Mouse (Mus musculus) intestine, embryonic 14.5 days (tissue): ENCODE measurements around the gene Ppp1r16b. TPM values are rescaled to one million over a fixed set of nuclear protein-coding genes. Genes with fewer than 3 reads are reported as not detected.

Source experiments
- ATAC-seq: fragments of 200-750 bp; cut with Nextera tagmentation; replicated peaks from 2 replicates; pipeline ENCODE4 v1.8.0; 2017; ENCODE audit warnings: low read depth, moderate number of reproducible peaks, moderate TSS enrichment, moderate library complexity; ENCODE audit not compliant: low FRiP score, low TSS enrichment
- DNase-seq: peaks from one replicate; pipeline ENCODE4 v3.0.0-alpha.2; 2018; ENCODE audit warnings: low spot score
- H3K27ac ChIP-seq: fragments of 300-500 bp; sonication (generic); 2 replicates; pipeline ENCODE4 v1.5.1; 2014; ENCODE audit warnings: low read depth, mild to moderate bottlenecking, control low read depth
- H3K27me3 ChIP-seq: fragments of 300-500 bp; sonication (generic); replicated peaks from 2 replicates; pipeline ENCODE4 v1.6.1; 2014; ENCODE audit warnings: low read length, control low read depth; ENCODE audit not compliant: control insufficient read depth, insufficient read depth
- H3K36me3 ChIP-seq: fragments of 300-500 bp; sonication (generic); 2 replicates; pipeline ENCODE4 v1.6.1; 2014; ENCODE audit warnings: low read length, control low read depth; ENCODE audit not compliant: control insufficient read depth, insufficient read depth
- H3K4me1 ChIP-seq: fragments of 300-500 bp; sonication (generic); replicated peaks from 2 replicates; pipeline ENCODE4 v1.6.1; 2014; ENCODE audit warnings: low read length, control low read depth, mixed read lengths; ENCODE audit not compliant: control insufficient read depth, insufficient read depth
- H3K4me2 ChIP-seq: fragments of 300-500 bp; sonication (generic); 2 replicates; pipeline ENCODE4 v1.6.1; 2014; ENCODE audit warnings: low read length
- H3K4me3 ChIP-seq: fragments of 300-500 bp; sonication (generic); 2 replicates; pipeline ENCODE4 v1.5.1; 2014; ENCODE audit warnings: low read depth, low read length, control low read depth, mixed read lengths
- H3K9ac ChIP-seq: fragments of 300-500 bp; sonication (generic); 2 replicates; pipeline ENCODE4 v1.6.1; 2014; ENCODE audit warnings: mild to moderate bottlenecking, low read length
- H3K9me3 ChIP-seq: fragments of 300-500 bp; sonication (generic); 2 replicates; pipeline ENCODE4 v1.6.1; 2016; ENCODE audit warnings: low read length, control low read depth; ENCODE audit not compliant: control insufficient read depth
- WGBS: fragments of 180-500 bp; shearing (Covaris S2); extraction: QIAGEN DNeasy Blood & Tissue Kit; methylation state at CpG from one replicate; pipeline ENCODE4 v1.1.7; 2014; 5-methylcytosine and 5-hydroxymethylcytosine counted together
- polyA plus RNA-seq: library from polyadenylated mRNA; unstranded; fragments of >200 nt; fragmentation: Nextera tagmentation; extraction: Ambion mirVana; gene quantifications from 2 replicates; pipeline ENCODE4 v1.2.1, GENCODE M21; 2014

Ppp1r16b gene
- polyA plus RNA-seq, 1 experiment from 2014 or later, result 5.0 TPM

GRCm38 (mm10) chr2:158672829-158673228 is 7.6 kb downstream of the Ppp1r16b start:
- H3K9me3 ChIP-seq, result no peaks in the 10 kb centered on the region
- ATAC-seq, result no peak
- H3K9ac ChIP-seq, result no peak overlapping the region
- H3K27me3 ChIP-seq, result peaks cover 28% of the 10 kb centered on the region
- no peaks in the 10 kb centered on the region for H3K36me3 ChIP-seq
- WGBS, result 17% methylated on average over 6 of the region's 6 CpGs
- H3K4me2 ChIP-seq, result no peak overlapping the region
- no peak overlapping the region for H3K27ac ChIP-seq
- peaks cover 15% of the 10 kb centered on the region for H3K4me1 ChIP-seq
- no peak for DNase-seq
- H3K4me3 ChIP-seq, result no peak overlapping the region

GRCm38 (mm10) chr2:158673493-158673892 is 8.3 kb downstream of the Ppp1r16b start:
- Histone ChIP-seq H3K4me3 (no peak overlapping the region), H3K4me2 (no peak overlapping the region), H3K9me3 (no peaks in the 10 kb centered on the region), H3K27ac (no peak overlapping the region), H3K9ac (no peak overlapping the region), H3K27me3 (peaks cover 21% of the 10 kb centered on the region), H3K4me1 (peaks cover 8% of the 10 kb centered on the region), H3K36me3 (no peaks in the 10 kb centered on the region)
- 64% methylated on average over 4 of the region's 4 CpGs for WGBS
- DNase-seq (no peak), ATAC-seq (no peak; the same call in 1 of the 2 replicates)

- H3K4me1 ChIP-seq, result peaks cover 7% of the 10 kb centered on the region
- H3K4me3 ChIP-seq, result no peak overlapping the region
- peaks cover 15% of the 10 kb centered on the region for H3K27me3 ChIP-seq
- DNase-seq (no peak), ATAC-seq (no peak)
- H3K9me3 ChIP-seq, result no peaks in the 10 kb centered on the region
- no peaks in the 10 kb centered on the region for H3K36me3 ChIP-seq
- H3K9ac ChIP-seq, result no peak overlapping the region
- 77% methylated on average over 6 of the region's 6 CpGs for WGBS
- no peak overlapping the region for H3K4me2 ChIP-seq
- H3K27ac ChIP-seq, result no peak overlapping the region
These were observed 8.9 kb downstream of the Ppp1r16b start for GRCm38 (mm10) chr2:158674131-158674530.

- Histone ChIP-seq H3K4me3 (no peak overlapping the region), H3K36me3 (no peaks in the 10 kb centered on the region), H3K27ac (no peak overlapping the region), H3K27me3 (peaks cover 9% of the 10 kb centered on the region), H3K4me2 (no peak overlapping the region), H3K9me3 (no peaks in the 10 kb centered on the region), H3K9ac (no peak overlapping the region), H3K4me1 (peaks cover 7% of the 10 kb centered on the region)
- ATAC-seq, result no peak
- DNase-seq, result no peak
- 83% methylated on average over 7 of the region's 7 CpGs for WGBS
These were observed 9.6 kb downstream of the Ppp1r16b start for GRCm38 (mm10) chr2:158674759-158675158.

DNA sequence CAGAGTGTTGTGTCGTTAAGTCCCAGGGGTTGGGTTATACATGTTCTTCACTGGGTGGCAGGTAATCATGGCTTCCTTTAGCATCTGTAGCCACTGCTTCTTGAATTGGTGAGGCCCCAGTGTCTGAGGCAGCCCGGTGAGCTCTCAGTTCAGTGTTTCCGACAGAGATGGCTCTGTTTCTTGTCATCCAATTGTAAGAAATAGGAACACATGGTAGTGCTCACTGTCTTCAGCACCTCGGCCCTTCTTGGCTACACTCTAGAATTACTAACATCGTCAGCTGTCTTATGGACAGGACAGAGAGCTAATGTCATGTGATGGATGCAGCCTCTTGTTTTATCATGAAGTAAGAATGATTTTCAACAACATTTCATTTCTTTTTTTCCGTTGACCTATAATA is 10.0 kb downstream of the Ppp1r16b start:
- WGBS, result 36% methylated on average over 6 of the region's 6 CpGs
- Histone ChIP-seq H3K4me1 (peaks cover 7% of the 10 kb centered on the region), H3K27ac (no peak overlapping the region), H3K36me3 (no peaks in the 10 kb centered on the region), H3K4me3 (no peak overlapping the region), H3K4me2 (no peak overlapping the region), H3K9ac (no peak overlapping the region), H3K27me3 (peaks cover 5% of the 10 kb centered on the region), H3K9me3 (no peaks in the 10 kb centered on the region)
- DNase-seq (no peak), ATAC-seq (no peak)

GRCm38 (mm10) chr2:158675907-158676533 is 10.8 kb downstream of the Ppp1r16b start:
- Histone ChIP-seq H3K27me3 (no peaks in the 10 kb centered on the region), H3K9ac (no peak overlapping the region), H3K4me1 (peaks cover 7% of the 10 kb centered on the region), H3K9me3 (no peaks in the 10 kb centered on the region), H3K27ac (no peak overlapping the region), H3K36me3 (no peaks in the 10 kb centered on the region), H3K4me2 (no peak overlapping the region), H3K4me3 (no peak overlapping the region)
- no peak for ATAC-seq
- 86% methylated on average over 12 of the region's 12 CpGs for WGBS
- no peak for DNase-seq

DNA sequence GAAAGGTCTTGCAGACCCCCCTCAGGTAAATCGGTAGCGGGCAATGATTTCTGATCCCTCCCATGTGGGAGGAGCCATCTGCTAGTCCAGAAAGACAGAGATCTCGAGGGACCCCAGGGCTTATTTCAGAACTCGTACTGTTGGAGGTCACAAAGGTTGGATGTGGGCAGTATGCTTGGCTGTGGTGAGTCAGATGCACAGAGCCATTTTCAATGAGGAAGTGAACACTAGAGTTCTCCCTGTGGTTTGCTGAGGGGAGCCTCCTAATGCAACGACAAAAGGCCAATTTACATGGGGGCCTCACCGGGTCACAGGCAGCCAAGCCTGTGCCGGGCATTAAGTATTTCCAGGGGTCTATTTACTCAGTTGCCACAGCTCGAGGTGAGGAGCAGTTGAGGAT is 12.7 kb downstream of the Ppp1r16b start:
- no peak for ATAC-seq
- Histone ChIP-seq H3K4me1 (peaks cover 5% of the 10 kb centered on the region), H3K27me3 (no peaks in the 10 kb centered on the region), H3K9me3 (no peaks in the 10 kb centered on the region), H3K9ac (no peak overlapping the region), H3K27ac (no peak overlapping the region), H3K4me2 (no peak overlapping the region), H3K4me3 (no peak overlapping the region), H3K36me3 (no peaks in the 10 kb centered on the region)
- 67% methylated on average over 8 of the region's 8 CpGs for WGBS
- DNase-seq, result no peak

DNA sequence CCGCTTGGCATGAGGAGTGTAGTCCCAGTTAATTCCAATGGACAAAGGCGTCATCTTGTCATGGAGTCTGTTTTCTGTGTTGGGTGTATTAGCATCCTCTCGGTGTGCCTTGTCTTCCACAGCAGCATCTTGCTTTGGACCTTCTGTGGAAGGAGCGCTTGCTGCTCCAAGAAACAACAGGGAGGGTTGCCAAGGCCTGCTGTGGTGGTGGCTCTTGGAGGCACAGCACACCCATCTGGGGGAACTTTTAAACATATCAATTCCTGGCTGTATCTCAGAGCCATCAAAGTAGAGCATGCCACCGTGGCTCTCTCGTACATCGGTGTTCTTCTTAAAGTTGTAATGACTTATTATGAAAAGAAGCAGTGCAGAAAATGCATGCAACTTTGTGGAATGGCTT is 13.9 kb downstream of the Ppp1r16b start:
- WGBS, result 94% methylated on average over 7 of the region's 7 CpGs
- Histone ChIP-seq H3K9ac (no peak overlapping the region), H3K27ac (no peak overlapping the region), H3K36me3 (no peaks in the 10 kb centered on the region), H3K27me3 (no peaks in the 10 kb centered on the region), H3K4me1 (no peaks in the 10 kb centered on the region), H3K9me3 (no peaks in the 10 kb centered on the region), H3K4me2 (no peak overlapping the region), H3K4me3 (no peak overlapping the region)
- DNase-seq (no peak), ATAC-seq (no peak)

GRCm38 (mm10) chr2:158680357-158680889 is 15.2 kb downstream of the Ppp1r16b start:
- 68% methylated on average over 10 of the region's 10 CpGs for WGBS
- H3K27ac ChIP-seq, result no peak overlapping the region
- H3K9me3 ChIP-seq, result no peaks in the 10 kb centered on the region
- H3K27me3 ChIP-seq, result no peaks in the 10 kb centered on the region
- no peak overlapping the region for H3K4me3 ChIP-seq
- H3K4me2 ChIP-seq, result no peak overlapping the region
- no peak overlapping the region for H3K9ac ChIP-seq
- ATAC-seq (no peak), DNase-seq (no peak)
- H3K36me3 ChIP-seq, result no peaks in the 10 kb centered on the region
- H3K4me1 ChIP-seq, result no peaks in the 10 kb centered on the region
